Mouse (Mus musculus) forebrain, embryonic 14.5 days (tissue): ENCODE measurements around the gene Tmem108. TPM values are rescaled to one million over a fixed set of nuclear protein-coding genes. Genes with fewer than 3 reads are reported as not detected.

Experiments used
- ATAC-seq: fragments of 200-750 bp; cut with Nextera tagmentation; 2 replicates; pipeline ENCODE4 v1.8.0; 2017; ENCODE audit warnings: mild to moderate bottlenecking, moderate library complexity
- DNase-seq: peaks from one replicate; pipeline ENCODE4 v3.0.0-alpha.2; 2015; ENCODE audit warnings: low spot score
- H3K27ac ChIP-seq: fragments of 300-500 bp; sonication (generic); 2 replicates; pipeline ENCODE4 v1.5.1; 2014; ENCODE audit warnings: low read depth, mild to moderate bottlenecking, control low read depth, low read length, moderate library complexity
- H3K27me3 ChIP-seq: fragments of 300-500 bp; sonication (generic); replicated peaks from 2 replicates; pipeline ENCODE4 v1.6.1; 2014; ENCODE audit warnings: low read length, control low read depth, mixed read lengths; ENCODE audit not compliant: control insufficient read depth, insufficient read depth
- H3K36me3 ChIP-seq: fragments of 300-500 bp; sonication (generic); 2 replicates; pipeline ENCODE4 v1.6.1; 2014; ENCODE audit warnings: low read length, control low read depth; ENCODE audit not compliant: control insufficient read depth, insufficient read depth
- H3K4me1 ChIP-seq: fragments of 300-500 bp; sonication (generic); 2 replicates; pipeline ENCODE4 v1.6.1; 2014; ENCODE audit warnings: antibody characterized with exemption, low read length, control low read depth; ENCODE audit not compliant: control insufficient read depth, insufficient read depth
- H3K4me2 ChIP-seq: fragments of 300-500 bp; sonication (generic); 2 replicates; pipeline ENCODE4 v1.6.1; 2014; ENCODE audit warnings: mild to moderate bottlenecking, control low read depth, low read length
- H3K4me3 ChIP-seq: fragments of 300-500 bp; sonication (generic); 2 replicates; pipeline ENCODE4 v1.5.1; 2014; ENCODE audit warnings: low read depth, low read length, control low read depth
- H3K9ac ChIP-seq: fragments of 300-500 bp; sonication (generic); 2 replicates; pipeline ENCODE4 v1.6.1; 2014; ENCODE audit warnings: mild to moderate bottlenecking, low read length, control low read depth, moderate library complexity
- H3K9me3 ChIP-seq: fragments of 300-500 bp; sonication (generic); replicated peaks from 2 replicates; pipeline ENCODE4 v1.6.1; 2016; ENCODE audit warnings: low read length, control low read depth, mixed read lengths; ENCODE audit not compliant: control insufficient read depth
- WGBS: fragments of 180-500 bp; shearing (Covaris S2); extraction: QIAGEN DNeasy Blood & Tissue Kit; methylation state at CpG from one replicate; pipeline ENCODE4 v1.1.7; 2014; 5-methylcytosine and 5-hydroxymethylcytosine counted together
- polyA plus RNA-seq: library from polyadenylated mRNA; unstranded; fragments of >200 nt; fragmentation: Nextera tagmentation; extraction: Ambion mirVana; gene quantifications from 2 replicates; pipeline ENCODE4 v1.2.1, GENCODE M21; 2014

The Tmem108 gene
- polyA plus RNA-seq, 1 experiment from 2014 or later: 41.5 TPM

- no peaks in the 10 kb centered on the region for H3K36me3 ChIP-seq
- no peaks in the 10 kb centered on the region for H3K9me3 ChIP-seq
- H3K27me3 ChIP-seq: no peaks in the 10 kb centered on the region
- H3K27ac ChIP-seq: no peak overlapping the region
- peaks cover 3% of the 10 kb centered on the region for H3K4me1 ChIP-seq
- H3K4me3 ChIP-seq: no peak overlapping the region
- no peak overlapping the region for H3K9ac ChIP-seq
- no peak for ATAC-seq
- 92% methylated on average over 6 of the region's 6 CpGs for WGBS
- no peak overlapping the region for H3K4me2 ChIP-seq
- DNase-seq: no peak
These were observed 95.8 kb downstream of the Tmem108 start for GRCm38 (mm10) chr9:103665817-103666216.

DNA sequence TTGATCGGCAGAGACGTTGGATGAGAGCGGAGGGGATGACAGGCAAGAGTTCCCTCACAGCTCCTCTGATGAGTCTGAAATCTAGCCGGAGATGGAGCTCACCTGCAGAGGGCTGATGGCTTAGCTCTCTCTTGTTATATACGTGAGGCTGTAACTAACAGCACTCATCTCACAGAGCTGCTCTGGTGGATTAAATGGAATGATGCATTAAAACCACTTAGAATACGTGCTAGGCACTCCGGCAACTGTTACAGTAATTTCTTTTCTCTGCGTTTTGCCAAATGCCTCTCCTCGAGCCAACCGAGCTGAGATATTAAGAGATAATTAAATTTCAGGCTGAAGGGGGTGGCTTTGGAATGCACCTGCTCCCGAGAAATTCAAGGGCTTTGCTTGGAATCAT, 97.5 kb downstream of the Tmem108 start:
- H3K9me3 ChIP-seq: no peaks in the 10 kb centered on the region
- 64% methylated on average over 11 of the region's 11 CpGs for WGBS
- no peaks in the 10 kb centered on the region for H3K36me3 ChIP-seq
- H3K27me3 ChIP-seq: no peaks in the 10 kb centered on the region
- DNase-seq (peak; percentile 58), ATAC-seq (peak; percentile 37; the same call in 1 of the 2 replicates)
- no peak overlapping the region; the same call in 1 of the 2 replicates for H3K27ac ChIP-seq
- H3K9ac ChIP-seq: no peak overlapping the region
- H3K4me1 ChIP-seq: peaks cover 3% of the 10 kb centered on the region
- no peak overlapping the region for H3K4me3 ChIP-seq
- no peak overlapping the region for H3K4me2 ChIP-seq

- Histone ChIP-seq H3K4me3 (no peak overlapping the region), H3K9ac (no peak overlapping the region), H3K9me3 (no peaks in the 10 kb centered on the region), H3K4me1 (peaks cover 18% of the 10 kb centered on the region), H3K36me3 (no peaks in the 10 kb centered on the region), H3K4me2 (no peak overlapping the region), H3K27me3 (no peaks in the 10 kb centered on the region), H3K27ac (no peak overlapping the region)
- ATAC-seq: no peak
- 72% methylated on average over 1 of the region's 1 CpGs for WGBS
- no peak for DNase-seq
These were observed 99.8 kb downstream of the Tmem108 start for GRCm38 (mm10) chr9:103661873-103662272.

DNA sequence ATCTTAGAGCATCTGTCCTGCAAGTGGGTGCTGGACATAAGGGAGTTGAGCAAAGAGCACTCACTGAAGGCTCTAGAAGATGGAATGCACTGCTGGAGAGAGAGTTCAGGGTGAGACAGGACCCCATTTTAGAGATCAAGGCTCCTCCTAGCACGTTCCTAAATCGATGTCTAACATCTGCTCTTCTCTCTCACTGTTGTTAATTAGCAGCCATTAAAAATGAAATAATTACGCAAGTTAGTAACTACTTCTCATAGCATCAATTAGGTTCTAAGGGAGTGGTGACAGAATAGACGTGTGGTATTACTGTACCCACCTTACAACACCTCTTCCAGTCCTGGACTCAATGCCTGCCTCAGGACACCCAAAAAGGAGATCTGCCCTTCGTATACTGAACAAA, 103.7 kb downstream of the Tmem108 start:
- ATAC-seq (peak; percentile 11; the same call in 1 of the 2 replicates), DNase-seq (no peak)
- Histone ChIP-seq H3K4me1 (peaks cover 34% of the 10 kb centered on the region), H3K4me2 (0 out of 2 replicates have a peak overlapping the region, but pooled peaks have one; percentile 4), H3K4me3 (no peak overlapping the region), H3K9me3 (no peaks in the 10 kb centered on the region), H3K27ac (peak overlapping the region; percentile 53), H3K36me3 (no peaks in the 10 kb centered on the region), H3K27me3 (no peaks in the 10 kb centered on the region), H3K9ac (no peak overlapping the region)
- 51% methylated on average over 5 of the region's 5 CpGs for WGBS

DNA sequence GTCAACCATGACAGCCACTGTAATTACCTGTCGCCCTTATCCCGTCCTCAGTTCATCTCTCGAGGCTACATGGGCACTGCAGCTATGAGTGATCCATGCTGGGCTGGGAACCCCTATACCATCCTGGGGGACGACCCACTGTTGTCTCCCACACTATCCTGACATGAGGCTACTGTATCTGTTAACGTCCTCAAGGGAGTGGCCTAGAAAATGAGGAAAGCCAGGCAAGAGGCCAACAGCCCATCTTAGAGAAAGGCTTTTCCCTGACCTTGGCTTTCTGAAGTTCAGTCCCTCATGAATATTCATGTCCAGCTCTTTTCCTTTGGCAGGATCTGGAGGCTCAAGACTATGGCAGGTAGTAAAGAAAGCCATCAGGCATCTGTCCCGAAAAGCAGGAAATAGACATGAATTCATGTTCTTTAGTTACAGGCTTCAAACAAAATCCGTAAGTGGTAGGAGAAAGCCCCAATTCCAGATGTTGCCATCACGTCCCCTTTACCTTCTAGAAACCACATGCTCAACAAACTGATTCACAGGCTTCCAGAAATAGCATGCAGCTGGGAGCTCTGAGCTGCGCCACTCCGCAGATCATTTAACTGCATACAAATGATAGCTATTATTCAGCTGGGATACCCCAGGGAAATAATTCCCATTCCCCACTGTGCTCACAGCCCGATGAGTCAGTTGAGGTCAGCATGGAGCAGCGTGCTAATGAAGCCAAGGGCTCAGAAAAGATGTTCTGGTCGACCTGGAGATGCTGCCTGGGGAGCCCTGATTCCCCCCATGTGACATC, 104.3 kb downstream of the Tmem108 start:
- DNase-seq (peak; percentile 71), ATAC-seq (peak; percentile 58)
- Histone ChIP-seq H3K4me1 (peaks cover 40% of the 10 kb centered on the region), H3K27me3 (no peaks in the 10 kb centered on the region), H3K9me3 (no peaks in the 10 kb centered on the region), H3K4me2 (0 out of 2 replicates have a peak overlapping the region, but pooled peaks have one; percentile 4), H3K4me3 (no peak overlapping the region), H3K9ac (no peak overlapping the region), H3K27ac (peak overlapping the region; percentile 55), H3K36me3 (no peaks in the 10 kb centered on the region)
- 23% methylated on average over 13 of the region's 13 CpGs for WGBS

DNA sequence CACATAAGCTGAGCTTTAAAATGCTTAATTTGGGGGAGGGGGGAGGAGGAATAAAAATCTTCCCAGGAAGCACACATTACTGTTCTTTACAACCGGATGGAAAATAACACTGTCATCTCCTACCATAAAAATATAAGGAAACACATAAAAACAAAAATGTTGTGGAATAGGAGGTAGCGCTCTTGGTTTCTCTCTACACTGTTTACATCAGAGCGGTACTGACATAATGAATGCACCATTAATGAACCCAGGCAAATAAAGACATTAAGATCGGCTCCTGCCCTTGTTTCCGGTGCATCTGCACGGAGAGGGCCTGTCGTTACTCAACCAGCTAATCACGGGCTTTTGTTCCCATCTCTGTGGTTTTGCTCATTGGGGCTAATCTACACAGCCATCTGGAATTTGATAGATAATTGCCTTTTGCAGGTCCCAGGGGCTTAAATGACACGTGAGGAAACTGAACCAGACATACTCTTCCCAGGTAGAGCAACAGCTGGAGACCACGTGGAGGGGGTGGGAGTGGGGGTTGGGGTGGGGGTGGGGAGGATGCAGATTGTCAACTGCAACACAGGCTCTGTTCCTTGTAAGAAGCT, 107.5 kb downstream of the Tmem108 start:
- Histone ChIP-seq H3K9me3 (no peaks in the 10 kb centered on the region), H3K27ac (peak overlapping the region; percentile 85), H3K4me1 (peaks cover 46% of the 10 kb centered on the region), H3K4me2 (0 out of 2 replicates have a peak overlapping the region, but pooled peaks have one; percentile 20), H3K9ac (peak overlapping the region; percentile 22; the same call in 1 of the 2 replicates), H3K27me3 (no peaks in the 10 kb centered on the region), H3K4me3 (no peak overlapping the region), H3K36me3 (no peaks in the 10 kb centered on the region)
- WGBS: 5% methylated on average over 10 of the region's 10 CpGs
- DNase-seq (peak; percentile 82), ATAC-seq (peak; percentile 76)

- Histone ChIP-seq H3K9me3 (no peaks in the 10 kb centered on the region), H3K4me3 (no peak overlapping the region), H3K4me2 (no peak overlapping the region), H3K27me3 (no peaks in the 10 kb centered on the region), H3K36me3 (no peaks in the 10 kb centered on the region), H3K4me1 (peaks cover 36% of the 10 kb centered on the region), H3K9ac (no peak overlapping the region), H3K27ac (peak overlapping the region; percentile 39; the same call in 1 of the 2 replicates)
- 48% methylated on average over 8 of the region's 8 CpGs for WGBS
- DNase-seq (no peak), ATAC-seq (no peak)
These were observed 109.3 kb downstream of the Tmem108 start for GRCm38 (mm10) chr9:103652127-103652882.

- WGBS: 86% methylated on average over 2 of the region's 2 CpGs
- Histone ChIP-seq H3K4me2 (no peak overlapping the region), H3K36me3 (no peaks in the 10 kb centered on the region), H3K4me3 (no peak overlapping the region), H3K27me3 (no peaks in the 10 kb centered on the region), H3K9me3 (no peaks in the 10 kb centered on the region), H3K27ac (no peak overlapping the region), H3K4me1 (peaks cover 4% of the 10 kb centered on the region), H3K9ac (no peak overlapping the region)
- DNase-seq (no peak), ATAC-seq (no peak)
These were observed 115.0 kb downstream of the Tmem108 start for GRCm38 (mm10) chr9:103646605-103647004.
